Mouse (Mus musculus) c-Kit-positive CD71-positive TER-119-positive erythroid progenitor cells, embryonic 14.5 days (primary cell): ENCODE measurements around the gene Gm5737.

Experiments used
- DNase-seq: peaks from one replicate; pipeline ENCODE4 v3.0.0-alpha.2; 2013; ENCODE audit warnings: low spot score

Gm5737 gene

DNA sequence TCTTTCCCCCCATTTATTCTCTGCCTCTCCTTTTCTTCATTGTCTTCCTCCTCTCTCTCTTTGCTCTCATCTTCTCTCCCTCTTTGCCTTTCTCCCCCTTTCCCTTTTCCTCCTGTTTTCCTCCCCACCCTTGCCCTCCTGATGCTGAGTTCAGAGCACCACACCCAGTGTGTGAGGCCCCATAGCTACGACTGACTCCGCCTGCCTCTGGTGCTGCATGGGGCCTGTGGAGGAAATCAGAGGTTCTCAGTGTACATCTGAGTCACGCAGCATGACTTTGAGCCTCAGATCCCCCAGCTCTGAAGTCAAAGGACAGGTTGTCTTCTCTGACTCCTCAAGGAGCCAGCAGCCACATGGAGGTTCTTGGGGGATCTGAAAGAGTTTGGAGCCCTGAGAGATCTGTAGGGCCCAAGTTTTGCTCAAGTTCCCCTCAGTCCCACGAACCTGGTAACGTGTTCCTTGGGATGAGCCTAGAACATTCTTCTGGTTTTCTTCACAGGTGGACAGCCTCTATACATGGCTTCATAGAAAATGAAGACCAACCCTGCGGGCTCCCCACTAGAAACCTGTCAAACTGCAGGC lies at the start of gene Gm5737:
Gm5737 (plus strand) TSS at position 532 of the 582 bp plus-strand sequence.
- DNase-seq: no peak

DNA sequence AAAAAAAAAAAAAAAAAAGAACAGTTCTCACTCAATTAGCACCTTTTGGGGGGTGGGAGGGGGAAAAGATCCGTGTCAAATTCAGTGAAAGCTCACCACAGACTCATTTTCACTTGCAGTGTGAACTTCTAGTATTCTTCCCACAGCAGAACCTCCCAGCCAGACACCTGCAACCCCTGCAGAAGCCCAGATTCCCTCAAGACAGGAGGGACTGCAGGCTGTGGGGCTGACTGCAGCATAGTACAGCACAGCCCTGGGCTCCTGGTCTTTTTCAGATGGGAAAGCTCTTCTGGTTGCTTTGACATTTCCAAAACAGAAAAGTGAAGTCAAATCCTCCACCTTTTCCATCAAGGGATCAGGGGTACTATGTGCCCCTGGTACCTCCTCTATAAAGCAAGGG lies 44.8 kb upstream of the Gm5737 start:
- DNase-seq: no peak

DNA sequence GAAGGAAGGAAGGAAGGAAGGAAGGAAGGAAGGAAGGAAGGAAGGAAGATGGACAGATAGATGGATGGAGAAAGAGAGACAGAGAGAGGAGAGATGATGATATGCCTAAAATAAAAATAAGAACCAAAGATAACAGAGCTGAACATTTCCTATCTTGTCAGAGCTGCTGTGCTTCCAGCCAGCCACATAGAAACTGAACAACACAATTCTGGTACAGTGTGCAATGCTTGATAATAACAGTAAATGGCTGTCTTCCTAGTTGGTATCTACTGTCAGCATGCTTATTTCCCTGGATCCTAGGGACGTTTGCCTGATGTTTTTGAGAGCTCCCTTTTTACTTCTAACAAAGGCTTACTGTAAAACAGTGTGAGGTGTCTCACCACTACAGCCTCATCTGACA lies 40.8 kb upstream of the Gm5737 start:
- DNase-seq: no peak

DNA sequence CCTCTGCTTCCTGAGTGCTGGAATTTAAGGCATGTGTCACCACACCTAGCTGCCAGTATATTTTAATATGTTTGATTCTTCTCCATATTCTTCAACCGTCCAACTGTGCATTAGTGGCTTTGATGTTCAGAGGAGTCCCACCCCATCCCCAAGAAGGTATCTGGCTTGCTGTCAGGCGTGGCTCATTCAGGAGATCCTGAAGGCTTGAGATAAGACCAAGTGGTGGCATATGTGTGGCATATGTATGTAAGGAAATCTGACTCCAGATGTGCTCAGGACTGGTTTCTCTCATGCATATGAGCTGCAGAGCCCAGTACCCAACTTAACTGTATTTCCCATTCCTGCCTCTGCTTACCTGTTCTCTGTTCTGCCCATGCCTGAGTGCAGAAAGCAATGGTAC lies 34.2 kb upstream of the Gm5737 start:
- peak; percentile 19 for DNase-seq

DNA sequence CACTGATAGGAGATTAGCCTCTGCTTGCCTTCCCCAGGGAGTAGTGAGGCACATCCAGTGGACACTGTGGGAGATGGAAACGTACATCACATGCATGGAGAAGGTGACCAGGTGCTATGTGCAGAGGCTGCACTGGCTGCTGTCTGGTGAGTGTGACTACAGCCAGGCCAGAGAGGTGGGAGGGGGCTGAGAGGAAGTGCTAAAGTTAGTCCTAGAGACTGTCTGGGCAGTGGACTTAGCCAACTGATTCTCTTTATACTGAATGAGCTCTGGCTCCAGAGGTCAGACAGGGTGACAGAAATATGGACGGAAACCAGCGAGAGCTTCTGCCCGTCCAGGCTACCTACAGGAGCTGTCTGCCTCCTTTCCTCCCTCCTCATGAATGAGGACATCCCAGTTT lies 16.6 kb upstream of the Gm5737 start:
- DNase-seq: no peak

DNA sequence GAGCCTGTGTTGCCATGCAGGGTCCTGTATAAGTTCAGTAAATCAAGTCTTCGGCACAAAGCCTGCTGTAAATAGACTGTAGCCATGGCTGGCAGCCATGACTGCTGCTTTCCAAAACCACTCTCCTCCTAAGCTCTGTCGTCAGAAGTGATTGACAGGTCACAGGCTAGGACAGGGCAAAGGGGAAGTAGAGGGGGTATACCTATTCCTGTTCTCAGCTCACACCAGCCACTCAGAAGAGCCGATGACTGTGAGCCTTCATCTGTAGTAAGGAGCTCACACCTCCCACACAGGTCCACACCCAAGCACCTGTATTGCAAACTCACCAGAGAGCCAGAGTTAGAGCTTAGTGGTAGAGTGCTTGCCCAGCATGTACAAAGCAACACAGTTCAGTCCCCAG lies 15.8 kb upstream of the Gm5737 start:
- no peak for DNase-seq

DNA sequence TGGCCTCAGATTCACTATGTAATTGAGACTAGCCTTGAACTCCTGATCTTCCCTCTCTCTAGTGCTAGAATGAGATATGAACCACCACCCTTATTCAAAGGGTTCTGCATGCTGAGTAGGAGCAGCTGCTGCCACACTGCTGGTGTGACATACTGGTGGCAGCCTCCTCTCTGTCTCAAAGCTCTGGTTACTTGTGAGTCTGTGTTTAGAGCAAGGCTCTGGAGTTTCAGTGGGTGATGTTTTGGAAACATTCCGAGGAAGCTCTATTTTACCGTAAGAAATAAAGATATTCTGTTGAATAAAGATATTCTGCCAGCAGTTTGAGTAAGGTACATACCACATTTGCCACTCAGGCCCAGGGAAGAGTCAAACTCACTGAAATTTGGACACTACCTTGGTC lies 8.9 kb upstream of the Gm5737 start:
- DNase-seq: no peak

DNA sequence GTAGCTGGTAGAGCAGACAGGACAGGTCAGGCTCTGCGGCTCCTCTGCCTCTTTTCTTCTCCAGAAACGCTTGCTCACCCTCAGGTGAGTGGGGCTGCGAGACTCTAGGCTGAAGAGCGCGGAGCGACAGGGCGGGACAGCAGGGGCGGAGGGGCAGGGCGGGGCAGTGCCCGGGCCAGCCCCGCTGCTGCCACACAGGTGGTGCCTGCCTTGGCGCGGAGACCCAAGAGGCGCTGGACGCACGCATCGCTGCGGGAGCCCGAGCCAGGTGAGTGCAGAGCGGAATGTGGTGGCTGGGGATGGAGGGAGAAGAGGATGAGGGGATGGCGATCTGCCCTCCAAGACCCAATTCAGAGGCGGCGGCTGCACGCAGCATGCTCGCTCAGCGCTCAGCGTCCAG lies 2.5 kb upstream of the Gm5737 start:
- DNase-seq: no peak

DNA sequence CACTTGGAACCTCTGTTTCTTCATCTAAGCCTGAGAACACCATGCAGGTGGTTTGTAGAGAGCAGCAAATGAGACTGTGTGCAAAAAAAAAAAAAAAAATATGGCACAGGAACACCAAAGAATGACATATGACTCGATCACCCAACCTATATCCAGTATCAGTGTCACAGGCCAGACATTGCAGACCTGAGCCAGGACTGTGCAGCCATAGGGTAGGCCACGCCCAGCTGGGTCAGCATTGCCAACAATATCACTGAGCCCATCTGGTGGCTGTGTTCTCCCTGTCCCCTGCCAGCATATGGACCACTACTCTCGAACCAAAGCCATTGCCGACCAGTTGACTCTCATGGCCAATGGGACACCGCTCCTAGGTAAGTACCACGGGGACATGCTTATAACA lies 5.4 kb downstream of the Gm5737 start:
- DNase-seq: no peak

DNA sequence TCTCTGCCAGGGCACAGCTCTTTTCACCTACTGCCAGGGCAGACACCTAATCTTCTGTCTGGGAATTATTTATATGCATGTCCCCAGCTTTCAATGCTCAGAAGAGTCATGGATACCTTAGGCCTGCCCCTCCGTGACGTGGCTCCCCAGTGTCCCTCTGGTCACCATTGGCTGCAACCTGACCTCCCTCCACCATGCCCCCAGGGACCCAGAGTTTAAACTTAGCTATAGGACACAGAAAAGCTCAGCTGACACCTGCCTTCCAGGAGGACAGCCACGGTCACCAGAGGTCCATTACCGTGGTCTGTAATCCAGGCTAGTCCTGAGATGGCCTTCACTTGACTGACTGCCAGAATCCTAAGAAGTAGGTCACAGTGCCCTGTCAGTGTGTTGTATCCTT lies 7.2 kb downstream of the Gm5737 start:
- no peak for DNase-seq

DNA sequence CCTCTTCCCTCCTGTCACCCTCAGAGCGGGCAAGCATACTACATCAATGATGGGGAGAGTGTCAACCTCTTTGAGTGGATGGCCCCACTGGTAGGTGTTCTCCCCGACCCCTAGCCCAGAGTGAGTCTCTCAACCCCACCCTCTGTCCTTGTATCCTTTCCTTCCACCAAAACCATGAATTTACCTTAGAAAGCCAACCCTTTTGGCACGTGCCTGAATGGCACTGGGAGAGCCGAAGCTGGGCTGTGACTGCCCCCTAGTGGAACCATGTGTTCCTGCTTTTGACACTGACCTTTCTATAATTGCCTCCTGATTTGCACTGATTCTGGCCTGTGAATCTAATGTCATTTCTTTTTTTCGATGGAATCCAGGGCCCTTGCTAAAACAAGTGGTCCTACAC lies 11.1 kb downstream of the Gm5737 start:
- peak; percentile 59 for DNase-seq

DNA sequence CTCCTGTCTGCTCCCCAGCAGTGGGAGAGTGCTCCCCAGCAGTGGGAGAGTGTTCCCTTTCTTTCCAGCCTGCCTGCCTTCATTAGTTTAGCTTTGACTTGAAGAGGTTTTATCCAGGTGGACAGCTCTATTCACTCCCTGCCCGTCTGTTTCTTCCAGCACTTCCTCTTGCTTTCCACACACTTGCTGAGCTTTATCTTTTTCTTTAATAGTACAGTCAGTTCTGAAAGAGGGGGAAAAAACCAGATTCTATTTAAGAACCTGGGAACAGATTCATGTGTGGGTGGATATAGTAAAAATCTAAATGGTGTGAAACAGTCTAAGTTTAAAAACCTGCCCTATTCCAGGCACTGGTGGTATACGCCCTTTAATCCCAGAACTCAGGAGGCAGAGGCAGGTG lies 12.9 kb downstream of the Gm5737 start:
- no peak for DNase-seq

DNA sequence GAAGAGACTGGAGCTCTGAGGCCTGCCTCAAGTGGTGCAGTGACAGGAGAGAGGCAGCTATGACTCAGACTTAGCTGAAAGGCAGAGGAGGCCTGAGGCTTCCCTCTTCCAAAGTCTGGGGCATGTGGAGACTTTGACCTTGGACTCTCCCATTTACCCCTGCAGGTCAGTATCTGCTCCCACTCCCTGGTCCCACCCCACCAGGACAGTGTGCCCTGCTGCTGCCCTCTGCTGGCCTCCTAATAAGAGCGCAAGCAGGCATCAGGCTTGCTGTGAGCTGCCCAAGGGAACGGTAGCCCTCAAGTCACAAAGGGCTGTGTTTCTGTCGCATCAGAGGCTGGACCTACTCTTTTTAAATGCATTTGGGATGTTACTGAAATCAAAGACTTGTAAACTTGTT lies 14.2 kb downstream of the Gm5737 start:
- DNase-seq: no peak

DNA sequence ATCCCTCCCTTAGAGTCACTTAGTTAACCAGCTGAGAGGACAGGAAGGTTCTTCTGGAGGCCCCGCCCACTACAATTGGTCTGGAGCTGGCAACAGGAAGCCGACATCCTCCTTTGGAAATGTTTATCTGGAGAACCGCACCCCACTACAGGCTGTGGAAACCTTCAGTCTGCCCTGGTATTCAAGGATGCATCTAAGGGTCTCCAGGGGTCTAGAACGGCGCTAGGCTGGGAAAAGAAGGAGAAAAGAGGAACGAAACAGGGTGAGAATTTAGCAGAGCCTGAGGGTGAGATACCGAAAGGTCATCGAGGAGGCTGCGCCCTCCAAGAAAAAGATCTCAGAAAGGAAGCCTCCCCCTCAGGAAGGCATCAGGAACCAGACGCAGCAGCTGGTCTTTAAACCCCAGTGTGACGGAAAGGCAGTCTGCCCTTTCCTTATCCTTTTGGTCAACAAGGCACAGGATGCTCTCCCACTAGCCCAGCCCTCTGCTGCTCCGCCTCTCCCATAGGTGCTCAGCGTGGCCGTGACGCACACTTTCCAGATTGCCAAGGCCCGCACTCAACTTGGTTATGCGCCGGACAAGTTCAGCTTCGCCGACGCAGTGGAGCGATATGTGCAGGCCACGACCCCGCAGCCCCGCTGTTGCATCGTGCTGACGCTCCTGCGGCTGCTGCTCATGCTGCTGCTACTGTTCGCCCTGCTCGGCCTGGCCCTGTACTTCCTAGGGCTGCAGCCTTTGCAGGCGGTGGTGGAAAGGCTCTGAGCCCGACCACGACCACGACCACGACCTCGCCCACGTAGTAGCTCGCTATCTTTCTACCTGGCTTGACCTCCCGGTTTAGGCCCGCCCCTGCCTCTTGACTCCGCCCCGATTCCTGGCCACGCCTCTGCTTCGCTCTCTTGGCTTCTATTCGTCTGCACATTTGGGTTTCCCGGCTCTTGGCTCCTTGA lies 18.5 kb downstream of the Gm5737 start:
- no peak for DNase-seq

DNA sequence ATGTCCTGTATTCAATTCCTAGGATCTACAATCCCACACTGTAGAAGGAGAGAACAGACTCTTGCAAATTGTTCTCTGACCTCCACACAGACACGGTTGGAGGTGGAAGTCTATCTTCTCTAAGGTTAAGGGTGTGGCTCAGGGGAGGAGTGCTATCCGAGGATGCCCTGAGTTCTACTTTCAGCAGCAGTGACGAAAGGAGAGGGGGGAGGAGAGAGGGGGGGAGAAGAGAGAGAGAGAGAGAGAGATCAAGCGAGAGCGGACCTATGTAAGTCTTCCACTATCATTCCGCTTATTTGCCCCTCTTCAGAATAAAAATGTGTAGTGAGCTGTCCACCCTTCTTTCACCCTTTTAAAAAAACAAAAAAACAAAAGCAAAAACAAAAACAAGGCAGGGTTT lies 22.3 kb downstream of the Gm5737 start:
- peak; percentile 69 for DNase-seq

DNA sequence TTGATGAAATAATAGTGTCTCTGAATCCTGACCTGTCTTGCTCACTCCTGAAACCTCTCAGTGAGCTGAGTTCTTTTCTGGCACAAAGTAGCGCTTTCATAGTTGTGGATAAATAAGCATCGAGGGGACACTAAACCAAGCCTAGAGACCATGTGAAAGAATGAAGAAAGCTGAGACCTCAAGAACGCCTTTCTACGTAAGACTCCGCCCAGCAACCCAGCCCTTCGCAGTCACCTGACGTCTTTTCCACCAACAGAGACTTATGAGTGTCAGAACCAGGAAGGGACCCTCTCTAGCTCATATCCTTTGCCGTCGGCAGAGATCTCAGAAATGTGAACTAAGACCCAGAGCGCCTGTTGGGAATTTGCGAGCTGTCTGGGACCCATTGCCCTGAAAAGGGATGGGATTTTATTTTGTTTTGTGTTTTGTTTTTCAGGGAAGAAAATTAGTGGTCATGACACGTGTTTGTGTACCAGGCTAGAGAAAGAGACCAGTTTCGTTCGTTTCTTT lies 22.8 kb downstream of the Gm5737 start:
- peak; percentile 87 for DNase-seq

DNA sequence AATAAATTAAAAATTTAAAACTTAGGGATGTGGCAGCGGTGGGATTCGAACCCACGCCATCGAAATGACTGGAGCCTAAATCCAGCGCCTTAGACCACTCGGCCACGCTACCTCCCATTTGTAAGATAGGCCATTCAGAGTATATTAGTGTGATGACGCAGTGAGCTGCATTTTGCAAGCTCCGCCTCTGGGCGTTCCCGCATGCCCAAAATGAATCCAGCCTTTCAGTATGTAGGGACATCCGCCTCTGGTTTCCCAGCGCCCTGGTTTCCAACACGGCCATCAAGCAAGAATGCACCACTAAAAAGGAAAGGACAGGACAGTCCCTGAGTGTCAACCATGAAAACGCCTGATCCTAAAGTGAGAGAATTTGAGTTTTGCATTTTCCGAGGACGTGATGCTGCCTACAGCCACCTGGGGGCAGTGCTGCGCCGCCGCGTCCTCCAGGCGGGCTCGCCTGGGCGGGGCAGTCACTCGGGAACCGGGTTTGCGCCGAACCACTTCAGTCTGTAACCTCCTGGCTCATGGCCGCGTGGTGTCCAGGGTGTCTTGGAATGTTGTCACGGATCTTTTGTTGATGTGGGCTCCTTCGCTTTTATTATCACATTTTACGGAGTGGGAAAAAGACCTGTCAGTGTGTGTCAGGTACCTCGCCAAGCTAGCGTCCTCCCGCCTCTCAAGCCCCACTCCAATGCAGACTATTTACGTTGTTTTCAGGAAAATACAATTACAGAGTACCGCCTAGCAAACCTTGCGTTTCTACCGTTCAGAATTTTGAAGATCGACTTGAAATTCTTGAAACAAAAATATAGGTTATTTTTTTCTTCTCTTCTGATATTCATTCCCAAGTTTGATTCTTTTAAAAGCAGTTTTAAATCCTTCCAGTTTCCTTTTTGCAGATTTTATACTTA lies 23.5 kb downstream of the Gm5737 start:
- DNase-seq: peak; percentile 97

DNA sequence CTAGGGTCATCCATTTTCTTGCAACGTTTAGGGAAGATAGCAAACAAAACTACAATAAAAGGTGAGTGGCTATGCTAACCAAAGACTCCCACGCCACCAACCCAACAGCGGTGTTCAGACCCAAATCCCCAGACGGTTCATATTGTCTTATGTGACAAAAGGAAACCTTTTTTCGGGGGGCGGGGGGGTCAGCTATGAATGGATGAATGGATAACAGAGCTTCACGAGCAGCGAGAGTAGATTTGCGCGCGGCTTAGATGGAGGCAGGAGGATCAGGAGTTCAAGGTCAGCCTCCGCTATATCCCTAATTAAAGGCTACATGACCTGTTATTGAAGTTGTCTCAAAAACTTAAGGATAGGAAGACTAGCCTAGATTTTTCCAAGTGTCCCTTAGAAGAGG lies 24.2 kb downstream of the Gm5737 start:
- peak; percentile 69 for DNase-seq

DNA sequence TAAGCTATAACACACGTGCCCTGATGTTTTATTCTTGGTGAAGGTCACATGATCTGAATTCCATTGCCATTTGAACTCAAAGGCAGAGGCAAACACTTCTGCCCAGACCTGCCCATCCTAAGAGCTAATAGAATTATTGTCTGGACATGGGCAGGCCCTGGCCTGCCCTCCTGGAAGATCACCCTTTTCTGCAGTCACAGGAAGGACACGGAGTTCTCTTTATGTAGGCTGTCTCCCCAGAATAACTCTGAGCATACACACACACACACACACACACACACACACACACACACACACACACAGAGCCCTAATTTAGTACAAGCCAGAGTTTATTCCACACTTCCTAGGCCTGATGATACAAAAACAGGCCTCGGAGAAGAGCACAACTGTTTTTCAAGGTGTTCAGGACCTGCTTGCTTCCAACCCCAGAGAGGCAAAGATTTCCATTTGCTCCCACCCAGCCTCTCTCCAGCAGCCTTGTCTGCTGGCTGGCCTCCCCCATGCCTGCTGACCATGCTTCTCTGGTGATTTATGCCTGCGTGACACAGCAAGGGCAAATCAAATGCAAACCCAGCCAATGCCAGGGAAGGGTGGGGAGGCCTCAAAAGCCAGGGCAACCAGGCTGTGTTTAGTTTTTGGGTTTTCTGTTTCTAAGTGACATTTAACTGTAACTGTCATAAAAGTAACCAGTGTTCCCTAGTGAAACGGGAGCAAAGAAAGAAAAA lies 26.4 kb downstream of the Gm5737 start:
- DNase-seq: no peak

DNA sequence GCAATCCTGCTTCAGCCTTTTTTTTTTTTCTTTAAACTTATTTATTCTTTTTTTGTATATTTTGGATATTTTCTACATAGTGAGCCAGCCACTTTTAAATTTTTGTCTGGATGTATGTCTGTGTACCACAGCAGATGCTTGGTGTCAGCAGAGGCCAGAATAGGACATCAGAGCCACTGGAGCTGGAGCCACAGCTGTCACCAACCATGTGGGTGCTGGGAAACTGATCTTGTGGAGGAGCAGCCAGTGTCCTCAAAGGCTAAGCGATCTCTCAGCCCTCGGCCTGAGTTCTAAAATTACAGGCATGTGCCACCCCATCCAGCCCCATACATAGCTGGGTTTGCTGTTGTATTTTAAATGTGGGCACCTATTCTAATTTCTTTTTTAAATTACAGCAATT lies 27.6 kb downstream of the Gm5737 start:
- DNase-seq: no peak

DNA sequence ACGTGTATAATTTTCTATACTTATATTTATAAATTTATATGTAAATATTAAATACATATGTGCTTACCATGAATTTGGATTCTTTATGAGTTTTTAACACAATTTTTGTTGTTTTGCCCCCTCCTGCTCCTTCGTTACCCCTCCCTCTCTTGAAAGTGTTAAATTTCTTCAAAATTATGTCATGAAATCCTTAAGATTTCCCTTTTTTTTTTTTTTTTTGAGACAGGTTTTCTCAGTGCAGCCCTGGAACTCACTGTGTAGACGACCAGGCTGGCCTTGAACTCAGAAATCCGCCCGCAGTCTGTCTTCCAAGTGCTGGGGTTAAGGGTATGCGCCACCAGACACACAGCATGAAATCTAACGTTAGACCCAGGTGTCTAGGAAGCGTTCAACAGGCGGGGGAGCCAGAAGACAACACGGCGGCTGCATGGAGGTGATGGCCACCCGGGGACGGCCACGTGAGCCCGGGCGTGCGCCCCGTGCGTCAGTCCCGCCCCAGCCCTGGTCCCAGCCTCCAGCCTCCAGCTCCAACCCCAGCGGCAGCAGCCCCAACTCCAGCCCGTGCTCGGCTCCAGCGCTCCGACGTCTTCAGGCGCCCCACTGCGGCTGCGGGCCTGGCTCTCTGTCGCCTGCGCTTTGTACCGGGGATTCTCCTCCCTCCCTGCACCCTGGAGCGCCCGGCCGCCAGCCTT lies 30.3 kb downstream of the Gm5737 start, which contains the start of gene Eef2k:
Eef2k (plus strand) TSS at position 487 of the 692 bp plus-strand sequence.
- DNase-seq: peak; percentile 94
